Mouse (Mus musculus): ENCODE measurements at regions not wholly inside any gene's neighbourhood (a gene's known extent, or its start where the extent isn't known, plus 50 kb on each side); places are given as distances from the start of the nearest gene placed in this dataset.

DNA sequence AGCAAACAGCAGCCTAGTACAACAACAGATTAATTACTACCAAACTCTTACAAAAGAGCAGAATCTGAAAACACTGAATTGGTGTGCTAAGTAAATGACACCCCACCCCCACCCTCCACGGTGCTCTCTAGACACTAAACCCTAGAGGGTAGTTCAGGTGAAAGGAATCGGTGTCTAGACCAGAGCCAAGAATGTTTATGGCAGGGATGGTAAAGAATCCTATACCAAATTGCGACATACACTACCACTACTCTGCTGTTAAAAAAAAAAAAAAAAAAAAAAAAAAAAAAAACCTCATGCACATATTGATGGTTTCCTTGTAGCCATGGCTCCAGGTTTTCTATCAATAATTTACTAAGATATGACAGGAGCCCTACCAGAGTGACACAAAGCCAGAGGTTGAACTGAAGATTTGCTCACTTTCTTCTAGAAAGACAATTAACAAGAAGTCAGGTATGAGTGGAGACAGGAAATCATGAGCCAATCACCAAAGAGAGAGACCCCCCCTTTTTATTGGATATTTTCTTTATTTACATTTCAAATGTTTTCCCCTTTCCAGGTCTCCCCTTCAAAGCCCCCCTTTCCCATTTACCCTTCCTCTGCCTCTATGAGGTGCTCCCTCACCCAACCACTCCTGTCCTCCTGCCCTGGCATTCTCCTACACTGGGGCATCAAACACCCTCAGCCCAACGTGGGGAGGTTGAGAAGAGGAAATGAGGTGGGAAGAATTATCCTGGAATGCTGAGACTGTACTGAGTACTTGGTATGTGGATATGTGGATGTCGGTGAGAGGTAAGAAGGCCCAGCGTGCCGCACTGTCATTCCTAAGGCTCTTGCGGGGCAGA is 87.6 kb upstream of the Cerkl start:
- DNase-seq: no peak
- no peak overlapping the region for H3K4me3 ChIP-seq
- H3K27me3 ChIP-seq (ENCODE audit: control insufficient read depth, insufficient read depth, low read length): no peaks in the 10 kb centered on the region
- peak overlapping the region; percentile 75 for H3K27ac ChIP-seq
- intact Hi-C loops (cut with DNase I): no loop called here
- no peaks in the 10 kb centered on the region for H3K79me2 ChIP-seq (replicated peaks; ENCODE audit: control insufficient read depth, insufficient read depth, low read length)
- TF ChIP-seq EP300 (IDR thresholded peaks at IDR 0.05; ENCODE audit: insufficient read depth, low read depth, low read length) (no peak), POLR2A (IDR thresholded peaks at IDR 0.05; ENCODE audit: insufficient read depth, low read depth, low read length) (no peak), CTCF (IDR thresholded peaks at IDR 0.05) (no peak)
- H3K9ac ChIP-seq (ENCODE audit: low read depth, low read length): no peak overlapping the region
- H3K4me1 ChIP-seq (ENCODE audit: control insufficient read depth, insufficient read depth, low read length): peaks cover 4% of the 10 kb centered on the region
- WGBS: 88% methylated on average over 8 of the region's 8 CpGs
- H3K36me3 ChIP-seq (ENCODE audit: control insufficient read depth, insufficient read depth, low read length): peaks cover 3% of the 10 kb centered on the region

DNA sequence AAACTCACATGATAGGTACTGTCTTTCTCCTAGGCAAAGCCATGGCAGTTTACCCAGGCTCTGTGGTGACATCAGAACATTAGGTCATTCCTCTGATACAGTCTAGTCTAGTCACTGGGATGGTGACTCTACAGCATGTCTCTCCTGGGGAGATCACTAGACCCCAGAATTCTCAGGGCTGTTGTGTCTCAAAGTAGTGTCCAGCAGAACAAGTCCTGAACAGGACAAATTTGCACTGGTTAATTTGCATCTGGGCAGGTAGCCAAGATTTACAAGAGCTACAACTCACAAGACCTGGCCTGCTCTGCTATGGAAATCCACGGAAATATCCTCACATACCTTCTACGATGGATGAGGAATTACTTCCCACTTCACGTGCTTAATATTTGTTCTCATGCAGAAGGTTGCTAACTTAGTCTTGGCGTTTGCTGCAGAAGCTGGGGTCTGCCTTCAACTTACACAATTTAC is 88.2 kb upstream of the Cerkl start:
- 46% methylated on average over 4 of the region's 4 CpGs for WGBS
- no peak overlapping the region for H3K4me3 ChIP-seq
- peaks cover 4% of the 10 kb centered on the region for H3K4me1 ChIP-seq (ENCODE audit: control insufficient read depth, insufficient read depth, low read length)
- no peaks in the 10 kb centered on the region for H3K27me3 ChIP-seq (ENCODE audit: control insufficient read depth, insufficient read depth, low read length)
- H3K9ac ChIP-seq (ENCODE audit: low read depth, low read length): no peak overlapping the region
- intact Hi-C loops (cut with DNase I): loop anchor here (5.0 kb wide), 1 partner anchor 42 kb away; no protein-coding TSS in a partner anchor
- no peak for DNase-seq
- no peaks in the 10 kb centered on the region for H3K79me2 ChIP-seq (replicated peaks; ENCODE audit: control insufficient read depth, insufficient read depth, low read length)
- H3K36me3 ChIP-seq (ENCODE audit: control insufficient read depth, insufficient read depth, low read length): peaks cover 3% of the 10 kb centered on the region
- no peak overlapping the region for H3K27ac ChIP-seq
- TF ChIP-seq CTCF (IDR thresholded peaks at IDR 0.05) (no peak), POLR2A (IDR thresholded peaks at IDR 0.05; ENCODE audit: insufficient read depth, low read depth, low read length) (no peak), EP300 (IDR thresholded peaks at IDR 0.05; ENCODE audit: insufficient read depth, low read depth, low read length) (no peak)

DNA sequence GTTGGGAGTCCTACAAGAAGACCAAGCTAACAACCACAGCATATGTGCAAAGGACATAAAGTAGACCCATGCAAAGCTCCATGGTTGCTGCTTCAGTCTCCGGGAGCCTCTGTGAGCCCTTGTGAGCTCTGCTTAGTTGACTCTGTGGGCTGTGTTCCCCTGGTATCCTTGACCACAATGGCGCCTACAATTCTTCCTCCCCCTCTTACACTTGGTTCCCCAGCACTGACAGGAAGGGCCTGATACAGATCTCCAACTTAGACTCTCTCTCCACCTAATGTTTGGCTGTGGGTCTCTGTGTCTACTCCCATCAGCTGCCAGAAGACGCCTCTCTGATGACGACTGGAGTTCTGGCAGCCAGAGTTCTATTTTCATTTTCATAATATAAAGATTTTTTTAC is 88.9 kb upstream of the Itprid2 start:
- Histone ChIP-seq H3K36me3 (ENCODE audit: control insufficient read depth, insufficient read depth, low read length) (peaks cover 3% of the 10 kb centered on the region), H3K4me3 (no peak overlapping the region), H3K27ac (no peak overlapping the region), H3K4me1 (ENCODE audit: control insufficient read depth, insufficient read depth, low read length) (peaks cover 1% of the 10 kb centered on the region; the same call in 1 of the 2 replicates), H3K27me3 (ENCODE audit: control insufficient read depth, insufficient read depth, low read length) (no peaks in the 10 kb centered on the region), H3K9ac (ENCODE audit: low read depth, low read length) (no peak overlapping the region), H3K79me2 (replicated peaks; ENCODE audit: control insufficient read depth, insufficient read depth, low read length) (no peaks in the 10 kb centered on the region)
- TF ChIP-seq POLR2A (IDR thresholded peaks at IDR 0.05; ENCODE audit: insufficient read depth, low read depth, low read length): no peak
- TF ChIP-seq CTCF (IDR thresholded peaks at IDR 0.05): no peak
- TF ChIP-seq EP300 (IDR thresholded peaks at IDR 0.05; ENCODE audit: insufficient read depth, low read depth, low read length): no peak
- 61% methylated on average over 4 of the region's 4 CpGs for WGBS
- no peak for DNase-seq
- intact Hi-C loops (cut with DNase I): loop anchor here (5.0 kb wide), 1 partner anchor 41 kb away; no protein-coding TSS in a partner anchor

DNA sequence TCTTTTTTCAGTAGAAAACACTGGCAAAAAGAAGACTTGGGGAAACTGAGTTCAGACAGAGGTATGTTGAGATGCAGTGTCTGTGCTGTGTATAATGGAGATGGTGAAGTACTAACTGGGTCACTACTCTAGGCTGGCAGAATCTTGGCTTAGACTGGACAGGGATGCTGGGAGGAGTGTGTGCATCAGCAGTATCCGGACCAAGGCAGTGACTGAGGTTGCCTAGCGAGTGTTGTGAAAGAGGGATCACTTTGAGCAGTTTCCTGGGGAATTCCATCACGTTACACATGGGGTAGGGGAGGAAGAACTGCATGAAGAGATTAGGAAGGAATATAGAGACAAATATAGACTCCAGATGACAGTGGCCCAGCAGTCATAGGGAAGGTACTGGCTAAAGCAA is 87.9 kb upstream of the Itprid2 start:
- no peak for TF ChIP-seq POLR2A (IDR thresholded peaks at IDR 0.05; ENCODE audit: insufficient read depth, low read depth, low read length)
- TF ChIP-seq CTCF (IDR thresholded peaks at IDR 0.05): no peak
- no peak for TF ChIP-seq EP300 (IDR thresholded peaks at IDR 0.05; ENCODE audit: insufficient read depth, low read depth, low read length)
- WGBS: 53% methylated on average over 3 of the region's 3 CpGs
- H3K27me3 ChIP-seq (ENCODE audit: control insufficient read depth, insufficient read depth, low read length): no peaks in the 10 kb centered on the region
- no peak overlapping the region for H3K27ac ChIP-seq
- no peak overlapping the region for H3K9ac ChIP-seq (ENCODE audit: low read depth, low read length)
- no peak overlapping the region for H3K4me3 ChIP-seq
- DNase-seq: no peak
- intact Hi-C loops (cut with DNase I): loop anchor here (5.0 kb wide), 1 partner anchor 40 kb away; no protein-coding TSS in a partner anchor
- peaks cover 1% of the 10 kb centered on the region; the same call in 1 of the 2 replicates for H3K4me1 ChIP-seq (ENCODE audit: control insufficient read depth, insufficient read depth, low read length)
- H3K36me3 ChIP-seq (ENCODE audit: control insufficient read depth, insufficient read depth, low read length): peaks cover 3% of the 10 kb centered on the region
- no peaks in the 10 kb centered on the region for H3K79me2 ChIP-seq (replicated peaks; ENCODE audit: control insufficient read depth, insufficient read depth, low read length)

DNA sequence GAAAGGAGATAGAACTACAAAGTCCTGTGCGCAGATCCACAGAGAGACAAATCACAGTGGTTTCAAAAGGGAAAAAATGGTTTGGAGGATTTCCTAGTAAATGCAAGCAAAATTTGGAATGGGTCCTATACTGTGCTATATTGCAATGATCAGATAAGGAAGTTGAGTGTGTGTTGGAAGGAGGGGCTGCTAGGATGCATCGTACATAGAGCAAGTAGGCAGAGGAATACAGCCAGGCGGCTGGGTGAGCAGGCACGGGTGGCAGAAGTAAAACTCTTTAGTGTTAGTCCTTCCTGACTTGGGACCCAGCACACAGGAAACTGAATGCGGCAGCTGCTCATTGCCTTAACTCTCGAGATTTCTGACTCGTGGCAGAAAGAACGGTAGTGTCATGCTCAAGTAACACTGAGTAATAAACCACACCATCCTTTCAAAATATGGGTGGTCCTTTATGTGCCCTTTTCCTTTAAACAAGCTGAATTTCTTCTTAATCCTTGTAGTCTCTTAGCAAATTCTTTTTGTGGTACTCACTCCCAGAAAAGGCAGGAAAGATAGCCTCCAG is 87.0 kb upstream of the Itprid2 start:
- no peak overlapping the region for H3K4me3 ChIP-seq
- H3K27me3 ChIP-seq (ENCODE audit: control insufficient read depth, insufficient read depth, low read length): no peaks in the 10 kb centered on the region
- no peak for TF ChIP-seq POLR2A (IDR thresholded peaks at IDR 0.05; ENCODE audit: insufficient read depth, low read depth, low read length)
- TF ChIP-seq EP300 (IDR thresholded peaks at IDR 0.05; ENCODE audit: insufficient read depth, low read depth, low read length): no peak
- no peak for TF ChIP-seq CTCF (IDR thresholded peaks at IDR 0.05)
- no peaks in the 10 kb centered on the region for H3K79me2 ChIP-seq (replicated peaks; ENCODE audit: control insufficient read depth, insufficient read depth, low read length)
- no peak overlapping the region for H3K27ac ChIP-seq
- WGBS: 59% methylated on average over 8 of the region's 8 CpGs
- peaks cover under 1% of the 10 kb centered on the region for H3K36me3 ChIP-seq (ENCODE audit: control insufficient read depth, insufficient read depth, low read length)
- no peak overlapping the region for H3K9ac ChIP-seq (ENCODE audit: low read depth, low read length)
- H3K4me1 ChIP-seq (ENCODE audit: control insufficient read depth, insufficient read depth, low read length): peaks cover 1% of the 10 kb centered on the region; the same call in 1 of the 2 replicates
- intact Hi-C loops (cut with DNase I): loop anchor here (5.0 kb wide), 1 partner anchor 39 kb away; no protein-coding TSS in a partner anchor
- no peak for DNase-seq

All from heart, adult 2 months (tissue).